Mouse (Mus musculus) heart, postnatal 36 days (tissue): ENCODE measurements around the gene Cdk10. TPM values are rescaled to one million over a fixed set of nuclear protein-coding genes. Genes with fewer than 3 reads are reported as not detected.
A peak's percentile ranks its signal among the peaks of the same experiment; 100 is the strongest.
"Not testable (repeated sequence)": the region's sequence is repeated elsewhere in the genome, so short reads cannot be mapped to it uniquely, and the experiment has no call there.

ENCODE experiments used
- DNase-seq, 2 experiments: peaks; one replicate each; pipeline ENCODE4 v3.0.0; 2021 to 2022
- intact Hi-C: fragments of 180-260 bp; cut with DNase I; formaldehyde crosslinking; loops from one replicate; pipeline ENCODE4 v1.15.1; 2025
- total RNA-seq, 2 experiments: library from RNA; stranded (reverse); gene quantifications; 2 replicates each; pipeline ENCODE4 v1.2.3; 2021

The Cdk10 gene
- total RNA-seq, 2 experiments from 2014 or later: 19.6 to 24.0 TPM

- intact Hi-C loops, DNase-seq: not testable (repeated sequence)
These were observed 5.7 kb downstream of the Cdk10 start for GRCm38 (mm10) chr8:123230326-123230725.

- DNase-seq: no peak
- intact Hi-C loops: no loop called here
These were observed 7.1 kb downstream of the Cdk10 start for GRCm38 (mm10) chr8:123231742-123232141.

GRCm38 (mm10) chr8:123232553-123232952 is 7.9 kb downstream of the Cdk10 start:
- intact Hi-C loops: no loop called here
- DNase-seq: no peak

DNA sequence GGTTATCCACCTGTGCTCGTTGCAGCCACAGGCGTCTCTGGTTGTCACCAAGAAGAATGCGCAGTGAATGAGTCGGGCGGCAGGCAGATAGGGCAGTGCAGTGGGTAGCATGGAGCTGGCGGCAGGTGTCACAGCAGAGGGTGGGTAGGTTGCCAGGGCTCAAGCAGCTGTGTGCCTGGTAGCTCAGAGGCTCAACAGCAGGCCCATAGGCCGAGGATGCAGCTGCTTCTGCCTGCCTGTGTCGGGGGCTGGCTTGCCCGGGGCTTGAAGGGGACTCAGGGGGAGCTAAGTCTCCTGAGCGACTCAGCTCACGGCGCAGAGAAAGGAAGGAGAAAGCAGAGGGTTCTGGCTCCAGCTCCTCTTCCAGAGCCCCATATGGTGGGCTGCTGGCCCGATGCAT is 8.7 kb downstream of the Cdk10 start:
- intact Hi-C loops: no loop called here

DNA sequence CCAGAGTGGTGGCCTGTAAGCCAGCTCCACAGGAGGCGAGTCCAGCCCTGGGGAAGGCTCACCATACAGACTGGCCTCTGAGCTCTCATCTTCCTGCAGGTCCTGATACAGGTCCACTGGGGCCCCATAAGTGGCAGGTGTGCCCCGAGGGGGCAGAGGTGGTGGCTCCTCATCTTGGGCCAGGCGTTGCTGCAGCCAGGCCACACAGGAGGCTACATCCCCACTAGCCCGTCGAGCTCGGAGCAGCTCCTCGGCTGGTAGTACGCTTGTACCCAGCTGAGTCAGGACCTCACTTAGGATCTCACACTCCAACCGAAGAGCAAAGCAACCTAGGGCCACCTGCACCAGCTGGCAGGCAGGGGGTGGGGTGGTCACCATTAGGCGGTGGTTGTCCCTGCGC is 9.1 kb downstream of the Cdk10 start:
- no peak for DNase-seq
- intact Hi-C loops: no loop called here

More for the DNA sequence above, 8.7 kb downstream of the Cdk10 start:
- no peak for DNase-seq

GRCm38 (mm10) chr8:123234918-123235519 is 10.4 kb downstream of the Cdk10 start:
- intact Hi-C loops: no loop called here
- no peak for DNase-seq

DNA sequence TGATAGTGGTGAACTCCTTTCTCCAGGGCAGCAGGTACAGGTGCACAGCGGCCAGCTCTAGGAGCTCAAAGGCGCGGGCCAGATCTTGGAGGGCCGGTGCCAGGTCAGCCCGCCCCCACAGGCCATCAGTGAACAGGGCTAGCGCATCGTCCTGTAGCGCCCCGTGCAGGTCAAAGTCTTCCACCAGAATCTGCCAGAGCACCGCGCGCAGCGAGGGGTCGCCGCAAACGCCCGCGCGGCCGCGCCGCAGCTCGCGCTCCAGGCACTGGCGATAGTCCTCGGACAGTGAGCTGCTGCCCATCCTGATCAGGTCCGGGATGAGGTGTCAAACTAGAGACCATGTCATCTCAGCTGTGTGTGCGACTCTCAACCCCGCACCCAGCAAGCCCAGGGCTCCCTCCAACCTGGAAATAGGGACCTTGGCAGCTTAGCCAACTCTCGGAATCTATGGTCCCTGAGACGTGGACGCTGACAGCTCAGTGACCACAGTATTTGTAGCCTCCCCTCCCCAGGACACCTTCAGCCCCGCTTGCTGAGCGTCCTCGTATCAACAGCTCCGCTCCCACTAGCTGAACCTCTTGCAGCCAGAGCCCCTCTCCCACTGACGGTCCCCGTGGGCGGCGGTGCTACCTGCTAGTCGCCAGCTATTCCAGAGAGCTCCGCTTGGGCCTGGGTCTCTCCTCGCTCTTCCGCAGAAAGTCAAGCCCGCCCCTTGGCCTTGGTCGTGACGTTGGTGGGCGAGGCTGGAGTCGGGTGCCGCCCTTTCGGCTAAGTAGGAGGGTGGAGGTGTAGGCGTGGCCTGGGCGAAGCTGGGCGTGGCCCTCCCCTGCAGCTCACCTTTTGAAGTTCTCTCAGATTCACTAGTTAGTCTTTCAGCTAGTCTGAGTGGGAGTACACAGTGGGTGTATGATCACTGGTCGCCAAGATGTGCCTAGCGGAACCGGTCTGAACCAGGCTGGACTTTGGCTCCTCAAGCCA is 11.2 kb downstream of the Cdk10 start, which contains the start of gene Spata2l:
Spata2l (minus strand) TSS at position 714 of the 978 bp plus-strand sequence.
- intact Hi-C loops: no loop called here
- peak; percentile 80 to 83 for DNase-seq

- intact Hi-C loops: no loop called here
These were observed 14.8 kb downstream of the Cdk10 start for GRCm38 (mm10) chr8:123239398-123239797.

DNA sequence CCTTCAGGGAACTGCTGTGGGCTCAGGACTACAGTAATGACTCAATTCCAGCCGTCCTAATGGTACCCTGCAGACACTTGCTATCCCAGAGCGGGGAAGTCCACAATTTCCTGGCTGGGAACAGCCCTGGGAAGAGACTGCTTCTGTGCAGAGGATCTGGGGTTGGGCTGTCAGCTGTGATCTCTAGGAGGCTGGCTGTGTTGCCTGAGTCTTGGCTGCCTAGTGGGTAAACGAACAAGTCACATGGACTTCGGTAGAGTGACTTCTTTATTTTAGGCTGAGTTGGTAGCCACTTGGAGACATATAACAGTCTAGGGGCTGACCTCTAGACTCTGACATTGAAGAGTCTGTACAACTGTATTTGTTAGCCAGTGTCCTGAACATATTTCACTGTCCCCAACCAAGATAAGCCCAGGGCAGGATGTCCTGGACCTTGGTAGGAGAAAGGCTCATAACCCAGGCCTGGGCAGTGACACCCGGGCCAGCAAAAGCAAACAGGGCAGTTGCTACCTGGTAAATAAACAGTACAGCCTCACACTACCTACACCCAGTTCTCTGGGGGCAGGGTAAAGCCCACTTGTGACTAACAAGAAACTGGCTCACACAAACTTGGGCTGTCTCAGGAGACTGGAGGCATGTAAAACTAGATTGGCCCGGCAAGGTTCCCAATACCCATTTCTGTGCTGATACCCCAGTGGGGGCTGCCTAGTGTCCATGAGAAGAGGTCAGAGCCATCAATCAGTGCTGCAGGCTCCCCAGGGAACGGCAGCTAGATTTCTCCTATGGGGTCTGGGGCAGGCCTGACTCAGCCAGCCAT is 17.7 kb downstream of the Cdk10 start:
- no peak for DNase-seq
- intact Hi-C loops: no loop called here

More at GRCm38 (mm10) chr8:123239398-123239797, 14.8 kb downstream of the Cdk10 start:
- DNase-seq: no peak

DNA sequence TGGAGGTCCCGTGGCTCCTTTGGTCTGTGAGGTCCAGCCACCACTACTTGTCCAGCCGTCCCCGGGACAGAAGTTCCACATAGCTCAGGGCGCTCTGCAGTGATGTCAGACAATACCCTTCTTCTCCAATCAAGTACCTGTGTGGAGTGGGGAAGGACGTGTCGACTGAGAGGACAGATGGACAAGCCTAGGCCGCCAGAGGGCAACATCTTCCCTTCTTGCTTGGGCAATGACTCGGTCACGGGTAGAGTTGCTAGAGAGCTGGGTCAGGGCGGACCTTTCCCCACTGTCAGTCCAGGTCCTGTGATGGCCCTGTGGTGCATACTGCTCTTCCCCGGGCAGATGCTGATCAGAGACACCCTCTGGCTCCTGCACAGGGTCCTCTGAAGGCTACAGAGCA is 18.4 kb downstream of the Cdk10 start:
- intact Hi-C loops: no loop called here

GRCm38 (mm10) chr8:123244382-123244781 is 19.7 kb downstream of the Cdk10 start:
- intact Hi-C loops: no loop called here

More for the DNA sequence above, 18.4 kb downstream of the Cdk10 start:
- no peak for DNase-seq

DNA sequence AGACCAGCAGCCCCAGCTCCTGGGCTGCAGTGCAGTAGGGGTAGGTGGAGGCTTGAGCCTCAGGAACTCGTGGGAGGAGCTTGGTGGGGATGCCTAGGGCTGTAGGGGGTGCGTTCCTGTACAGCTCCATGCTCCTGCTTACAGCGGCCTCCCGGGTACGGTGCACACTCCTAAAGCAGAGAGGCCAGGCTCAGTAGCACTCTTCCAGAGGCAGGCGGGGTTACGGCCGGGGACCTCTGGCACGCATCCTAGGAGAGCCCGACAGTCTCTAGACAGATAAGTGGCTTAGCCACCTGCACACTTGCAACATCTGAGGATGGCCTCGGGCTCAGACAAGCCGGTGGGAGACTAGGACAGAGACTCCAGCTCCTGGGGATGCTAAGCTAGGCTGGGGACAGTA is 20.9 kb downstream of the Cdk10 start:
- no peak for DNase-seq
- intact Hi-C loops: no loop called here

More at GRCm38 (mm10) chr8:123244382-123244781, 19.7 kb downstream of the Cdk10 start:
- DNase-seq: no peak

GRCm38 (mm10) chr8:123247748-123248147 is 23.1 kb downstream of the Cdk10 start:
- no peak for DNase-seq
- intact Hi-C loops: no loop called here

DNA sequence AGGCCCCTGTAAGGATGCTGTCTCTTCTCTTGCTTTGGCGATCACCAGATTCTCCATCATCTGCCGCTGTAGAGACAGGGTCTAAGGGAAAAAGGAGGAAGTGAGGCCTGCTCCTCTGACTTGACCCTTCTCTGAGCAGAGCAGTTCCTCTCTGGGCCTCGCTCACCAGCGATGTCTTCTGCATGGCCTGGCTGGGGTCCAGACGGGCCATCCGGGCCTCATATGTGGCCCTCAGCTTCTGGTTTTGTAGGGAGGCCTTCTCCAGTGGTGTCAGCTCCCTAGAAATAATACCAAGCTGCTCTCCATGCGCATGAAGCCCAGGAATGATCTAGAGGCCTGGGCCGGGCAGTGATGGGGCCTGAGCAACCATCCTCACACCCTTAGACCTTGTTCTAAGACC is 24.0 kb downstream of the Cdk10 start:
- intact Hi-C loops: no loop called here
- no peak for DNase-seq

DNA sequence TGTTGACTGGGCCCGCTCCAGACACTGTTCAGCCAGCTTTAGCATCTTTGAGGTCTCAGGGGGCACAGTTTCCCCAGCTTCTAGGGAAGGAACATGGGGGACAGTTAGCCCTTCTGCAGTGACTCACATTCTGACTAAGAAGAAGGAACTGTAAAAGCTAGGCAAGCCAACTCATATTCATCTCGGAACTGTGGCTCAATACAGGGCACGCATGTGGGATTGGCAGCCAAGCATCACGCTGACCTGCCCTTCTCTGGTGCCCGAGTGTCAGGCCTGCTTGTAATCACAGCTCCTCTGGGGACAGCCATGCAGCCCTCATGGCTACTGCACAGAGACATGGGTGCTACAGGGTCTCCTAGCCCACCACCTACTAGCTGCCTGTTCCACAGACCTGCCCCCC is 26.3 kb downstream of the Cdk10 start:
- no peak for DNase-seq
- intact Hi-C loops: no loop called here

- DNase-seq: no peak
- intact Hi-C loops: no loop called here
These were observed 28.3 kb downstream of the Cdk10 start for GRCm38 (mm10) chr8:123252925-123253324.

- no peak for DNase-seq
- intact Hi-C loops: no loop called here
These were observed 28.9 kb downstream of the Cdk10 start for GRCm38 (mm10) chr8:123253451-123254098.

GRCm38 (mm10) chr8:123254099-123254885 is 29.6 kb downstream of the Cdk10 start, which contains the start of the genes Zfp276 and Vps9d1:
Gene Zfp276, plus strand, starts transcription at chr8:123254195.
Gene Vps9d1, minus strand, starts transcription at chr8:123254348.
- intact Hi-C loops: no loop called here
- peak; percentile 88 to 91 for DNase-seq

GRCm38 (mm10) chr8:123255170-123255569 is 30.5 kb downstream of the Cdk10 start:
- no peak for DNase-seq
- intact Hi-C loops: no loop called here
